Mouse (Mus musculus) gastrocnemius, postnatal 10 days (tissue): ENCODE results near the gene Dhx40. TPM values are rescaled to one million over a fixed set of nuclear protein-coding genes. Genes with fewer than 3 reads are reported as not detected.
"Not testable (repeated sequence)": the region's sequence is repeated elsewhere in the genome, so short reads cannot be mapped to it uniquely, and the experiment has no call there.

Source experiments
- DNase-seq: peaks from one replicate; pipeline ENCODE4 v3.0.0; 2021; ENCODE audit warnings: mixed read lengths
- total RNA-seq, 2 experiments: library from RNA; stranded (reverse); gene quantifications; 2 replicates each; pipeline ENCODE4 v1.2.3; 2021

Gene Dhx40
- total RNA-seq, 2 experiments from 2014 or later, result 12.9 to 14.2 TPM

DNA sequence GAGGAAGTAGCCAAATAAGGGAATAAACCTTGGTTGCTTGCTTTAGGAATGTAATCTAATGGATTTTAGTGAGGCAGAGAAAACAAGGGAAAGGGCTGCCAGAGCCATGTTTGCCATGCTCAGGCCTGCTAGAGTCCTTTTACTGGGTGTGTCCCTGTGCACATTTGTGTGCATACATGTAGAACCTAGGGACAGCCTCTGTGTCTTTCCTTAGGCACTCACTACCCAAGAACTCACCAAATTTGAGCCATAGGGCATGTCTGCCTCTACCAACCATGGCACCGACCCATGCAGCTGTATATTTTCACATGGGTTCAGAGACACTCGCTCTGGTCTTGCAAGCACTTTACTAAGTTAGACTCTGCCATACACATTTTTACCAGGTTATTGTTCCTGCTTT is 11.4 kb upstream of the Dhx40 start:
- DNase-seq, result no peak

DNA sequence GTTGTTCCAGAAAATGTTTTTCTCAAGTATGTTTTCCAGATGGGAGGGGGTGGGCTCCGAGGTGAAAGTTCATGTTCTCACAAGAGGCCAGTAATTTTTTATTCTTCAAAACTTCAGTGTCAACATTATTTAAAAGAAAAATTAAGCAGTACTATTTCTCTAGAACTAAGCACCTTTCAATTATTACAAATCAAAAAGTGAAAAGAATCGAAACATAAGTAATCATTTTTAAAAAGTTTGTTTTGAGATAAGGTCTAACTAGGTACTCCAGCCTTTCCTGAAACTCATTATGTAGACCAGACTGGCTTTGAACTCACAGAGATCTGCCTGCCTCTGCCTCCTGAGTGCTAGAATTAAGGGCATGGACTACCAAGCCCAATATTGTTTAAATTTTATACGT is 8.7 kb upstream of the Dhx40 start:
- DNase-seq, result not testable (repeated sequence)

DNA sequence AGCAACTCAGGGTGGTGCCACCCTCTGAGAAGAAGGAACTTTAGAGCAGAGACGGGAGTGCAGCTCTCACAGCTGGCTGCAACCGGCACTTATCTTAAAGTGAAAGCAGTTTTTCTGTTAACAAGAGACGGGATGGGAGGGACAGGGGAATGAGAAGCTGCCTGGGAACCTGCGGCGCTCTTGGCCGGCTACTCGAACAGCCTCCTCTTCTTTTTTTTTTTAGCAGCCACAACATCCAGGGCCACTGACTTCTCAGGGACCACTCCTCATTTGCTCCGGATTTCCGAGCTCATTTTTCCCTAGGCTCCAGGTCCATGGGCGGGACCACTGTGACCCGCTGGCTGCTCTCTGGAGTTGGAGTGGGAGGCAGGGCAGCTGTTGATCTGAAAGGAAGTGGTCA is 6.9 kb upstream of the Dhx40 start:
- not testable (repeated sequence) for DNase-seq

DNA sequence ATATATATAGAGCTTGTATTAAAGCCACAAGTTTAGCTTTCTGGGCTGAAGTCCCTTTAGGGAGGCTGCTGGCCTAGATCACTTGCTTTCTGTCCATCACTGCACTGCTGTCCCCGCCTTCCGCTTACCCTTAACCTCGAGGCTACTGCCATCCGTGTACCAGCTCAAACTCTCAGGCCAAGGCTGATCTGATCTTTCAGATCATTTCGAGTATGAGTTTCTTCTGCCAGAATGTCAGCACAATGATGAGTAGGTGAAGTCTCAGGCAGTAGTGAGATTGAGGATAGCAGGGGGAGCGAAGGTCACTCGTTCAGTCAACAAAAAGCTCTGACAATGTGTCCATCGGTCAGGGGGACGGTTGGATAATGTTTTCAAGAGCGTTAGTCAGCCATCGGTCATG is 5.7 kb upstream of the Dhx40 start:
- DNase-seq, result not testable (repeated sequence)

DNA sequence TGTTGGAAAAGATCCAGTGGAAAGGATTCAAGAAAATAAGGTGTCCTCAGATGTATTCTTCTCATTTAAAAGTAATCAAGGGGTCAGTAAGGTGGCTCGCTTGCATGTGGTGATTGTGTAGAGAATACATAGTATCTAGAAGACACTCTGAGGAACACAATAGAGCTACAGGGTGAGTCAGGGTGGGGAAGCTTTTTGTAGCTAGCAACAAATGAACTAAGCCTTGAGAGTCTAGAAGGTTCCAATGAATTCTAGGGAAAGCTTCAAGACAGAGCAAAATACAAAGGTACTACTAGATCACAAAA is 3.7 kb upstream of the Dhx40 start:
- no peak for DNase-seq

DNA sequence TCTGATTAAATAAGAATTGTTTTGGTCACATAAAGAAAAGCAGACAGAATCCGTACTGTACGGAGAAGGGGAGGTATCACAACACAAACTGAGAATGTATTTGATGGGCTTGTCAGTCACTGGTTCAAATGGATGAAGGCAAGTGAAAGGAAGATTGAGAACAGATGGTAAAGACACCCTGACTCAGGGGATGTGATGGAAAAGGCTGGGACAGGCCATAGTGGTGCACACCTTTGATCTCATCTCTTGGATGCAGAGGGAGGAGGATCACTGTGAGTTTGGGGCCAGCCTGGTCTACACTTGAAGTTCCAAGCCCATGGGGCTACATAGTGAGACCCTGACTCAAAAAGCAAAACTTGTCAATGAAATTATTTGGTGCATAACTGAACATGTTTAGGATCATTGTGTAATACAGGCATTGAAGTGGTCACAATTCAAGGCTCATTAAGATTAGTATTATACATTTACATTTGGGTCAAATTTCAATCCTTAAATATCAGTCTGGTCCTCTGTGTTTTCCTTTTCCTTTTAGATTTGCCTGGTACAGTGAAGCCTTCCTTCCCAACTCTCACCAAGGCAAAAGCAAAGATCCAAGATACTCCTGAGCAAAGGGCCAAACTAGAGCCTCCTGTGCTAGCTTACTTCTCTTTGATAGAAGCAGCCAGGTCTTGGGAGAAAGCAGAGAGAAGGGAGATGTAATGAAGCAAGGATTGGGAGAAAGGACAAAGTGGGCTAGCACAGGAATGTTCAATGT is 3.2 kb upstream of the Dhx40 start:
- no peak for DNase-seq

DNA sequence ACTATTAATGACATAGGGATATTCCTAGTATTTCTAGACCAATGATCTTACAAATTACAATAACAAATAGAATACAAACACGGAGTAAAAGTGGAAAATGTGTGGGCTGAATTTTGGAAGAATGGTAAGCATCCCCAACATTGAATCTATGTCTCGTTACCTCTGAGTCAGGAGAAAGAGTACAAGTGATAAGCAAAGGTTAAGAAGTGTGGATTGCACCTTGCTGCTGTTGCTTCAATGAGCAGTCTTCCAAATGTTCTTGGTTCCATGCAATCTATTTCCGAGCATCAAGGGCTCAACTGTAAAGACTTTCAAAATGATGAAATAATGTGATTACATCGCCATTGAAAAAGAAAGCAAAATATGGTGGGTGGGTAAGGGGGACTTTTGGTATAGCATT is 2.3 kb upstream of the Dhx40 start:
- no peak for DNase-seq

DNA sequence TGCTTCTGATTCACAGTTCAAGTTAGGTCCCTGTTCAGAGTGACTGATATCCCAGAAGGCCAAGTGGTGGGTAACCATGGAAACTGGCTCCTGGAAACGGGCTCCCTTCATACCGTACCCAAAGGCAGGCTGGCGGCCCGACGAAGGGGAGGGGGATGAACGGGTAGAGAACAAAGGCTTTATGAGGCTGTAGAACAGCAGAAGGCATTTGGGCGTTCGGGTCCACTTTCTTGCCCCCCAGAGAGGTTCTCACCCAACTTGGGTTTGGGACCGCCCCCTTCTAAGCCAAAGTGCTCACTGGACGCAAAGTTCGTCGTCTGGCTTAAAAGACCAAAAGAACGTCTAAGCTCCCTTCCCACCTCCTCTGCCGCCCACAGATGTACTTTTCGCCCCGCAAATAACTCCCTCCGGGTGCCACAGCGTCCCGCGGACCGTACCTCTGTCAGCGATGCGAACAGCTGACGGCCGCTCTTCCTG is 507 bp downstream of the Dhx40 start:
- DNase-seq, result peak; percentile 22

DNA sequence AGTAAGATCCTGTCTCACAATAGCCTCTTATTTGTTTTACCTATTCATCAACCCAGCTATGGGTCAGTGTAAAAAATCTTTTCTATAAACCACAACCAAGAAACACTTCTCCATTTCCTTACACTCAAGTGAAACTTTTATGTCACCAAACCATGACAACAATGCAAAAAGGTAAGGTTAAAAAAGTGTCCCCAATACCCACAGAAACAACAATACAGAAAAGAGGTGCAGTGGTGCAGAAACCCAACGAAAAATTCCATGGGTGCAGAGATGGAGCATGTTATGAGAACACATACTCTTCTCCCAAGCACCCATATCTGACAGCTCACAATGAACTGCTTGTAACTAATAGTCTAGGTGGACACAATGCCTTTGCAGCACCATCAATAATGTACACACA is 13.4 kb downstream of the Dhx40 start:
- DNase-seq, result no peak

DNA sequence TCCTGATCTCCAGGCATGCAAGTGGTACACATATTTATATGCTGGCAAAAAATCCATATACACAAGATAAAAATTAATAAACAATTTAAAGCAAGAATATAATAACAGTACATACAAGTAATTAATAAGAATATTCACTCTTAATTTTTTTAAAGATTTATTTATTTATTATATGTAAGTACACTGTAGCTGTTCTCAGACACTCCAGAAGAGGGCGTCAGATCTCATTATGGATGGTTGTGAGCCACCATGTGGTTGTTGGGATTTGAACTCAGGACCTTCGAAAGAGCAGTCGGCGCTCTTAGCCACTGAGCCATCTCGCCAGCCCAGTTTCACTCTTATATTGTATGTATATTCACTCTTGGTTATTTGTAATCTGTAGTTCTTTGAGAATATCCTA is 20.1 kb downstream of the Dhx40 start:
- DNase-seq, result not testable (repeated sequence)

DNA sequence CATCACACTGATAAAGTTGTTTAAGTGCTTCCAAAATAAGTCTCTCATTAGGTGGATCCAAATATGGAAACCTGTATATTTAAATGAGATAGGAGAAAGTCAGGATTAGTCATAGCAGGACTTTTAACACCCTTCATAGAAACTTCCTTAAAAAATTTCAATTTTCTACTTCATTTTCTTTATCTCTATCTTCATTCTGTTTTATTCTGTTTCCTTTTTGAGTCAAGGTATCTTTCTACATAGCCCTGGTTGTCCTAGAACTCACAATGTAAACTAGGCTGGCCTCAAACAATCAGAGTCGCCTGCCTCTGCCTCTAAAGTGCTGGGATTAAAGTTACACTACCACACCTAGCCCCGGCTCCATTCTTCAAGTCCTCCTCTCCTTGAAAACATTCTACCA is 21.8 kb downstream of the Dhx40 start:
- DNase-seq, result no peak

DNA sequence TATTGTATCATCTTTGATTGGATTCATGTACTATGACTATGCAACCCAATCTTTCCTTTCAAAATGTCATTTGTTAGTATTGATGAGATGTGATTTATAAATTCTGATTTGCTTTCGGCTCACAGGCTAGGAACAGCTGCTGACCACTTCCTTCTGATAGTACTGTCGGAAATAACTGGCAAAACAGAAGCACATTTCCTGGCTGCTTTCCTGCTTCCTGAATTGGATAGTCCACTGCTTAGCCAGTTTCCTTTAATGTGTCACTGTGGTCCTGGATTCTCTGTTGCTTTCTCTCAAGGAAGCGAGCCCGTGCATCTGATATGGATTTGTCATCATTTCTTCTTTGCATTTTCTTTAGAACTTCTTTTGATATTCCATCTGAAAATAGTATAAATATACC is 37.7 kb downstream of the Dhx40 start:
- no peak for DNase-seq

DNA sequence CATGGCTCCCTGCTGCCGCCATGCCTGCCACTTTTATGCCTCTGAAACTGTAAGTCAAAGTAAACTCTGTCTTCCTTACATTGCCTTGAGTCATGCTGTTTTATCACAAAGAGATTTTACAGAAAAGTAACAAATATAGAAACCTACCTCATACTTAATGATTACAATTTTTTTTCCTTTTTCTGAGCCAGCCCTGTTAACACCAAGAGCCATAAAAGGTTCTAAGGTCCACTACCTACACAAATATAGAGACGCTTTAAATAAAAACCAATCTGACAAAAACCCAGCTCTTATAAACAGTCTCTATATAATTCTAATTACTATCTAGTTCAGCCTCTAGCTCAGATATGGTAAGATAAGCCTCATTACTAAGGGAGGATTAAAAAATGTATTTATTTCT is 43.0 kb downstream of the Dhx40 start:
- no peak for DNase-seq

DNA sequence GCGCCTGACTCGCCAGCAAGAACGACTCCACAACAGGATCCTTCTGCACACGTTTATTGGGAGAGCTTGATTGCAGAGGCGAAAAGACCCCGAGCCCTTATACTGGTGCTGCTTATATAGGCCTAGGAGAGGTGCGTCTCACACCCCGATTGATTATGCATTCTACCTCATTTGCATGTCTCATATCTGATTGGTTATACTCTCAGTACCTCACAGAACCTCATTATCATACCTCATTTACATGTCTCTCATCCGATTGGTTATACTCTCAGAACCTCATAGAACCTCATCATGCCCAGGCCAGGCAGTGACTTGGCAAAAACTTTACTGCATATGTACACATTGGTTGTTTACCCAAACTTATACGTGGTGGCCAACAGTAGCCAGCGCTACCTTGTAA is 44.4 kb downstream of the Dhx40 start:
- DNase-seq, result not testable (repeated sequence)

DNA sequence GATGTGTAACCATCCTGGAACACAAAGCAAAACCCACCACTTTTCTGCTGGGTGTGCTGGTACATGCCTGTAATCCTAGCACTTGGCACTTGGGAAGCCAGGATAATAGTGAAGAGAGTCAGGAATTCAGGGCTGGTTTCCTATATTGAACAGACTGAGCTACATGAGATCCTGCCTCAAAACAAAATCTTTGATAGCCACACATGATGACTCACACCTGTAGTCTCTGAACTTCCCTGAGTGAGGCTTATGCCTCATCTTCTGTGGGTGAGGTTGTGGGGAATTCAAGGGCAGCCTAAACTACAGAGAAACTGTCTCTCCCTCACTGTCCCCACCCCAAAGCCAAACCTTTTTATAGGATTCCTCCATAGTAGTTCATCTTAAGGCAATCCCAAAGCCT is 47.2 kb downstream of the Dhx40 start:
- DNase-seq, result no peak

DNA sequence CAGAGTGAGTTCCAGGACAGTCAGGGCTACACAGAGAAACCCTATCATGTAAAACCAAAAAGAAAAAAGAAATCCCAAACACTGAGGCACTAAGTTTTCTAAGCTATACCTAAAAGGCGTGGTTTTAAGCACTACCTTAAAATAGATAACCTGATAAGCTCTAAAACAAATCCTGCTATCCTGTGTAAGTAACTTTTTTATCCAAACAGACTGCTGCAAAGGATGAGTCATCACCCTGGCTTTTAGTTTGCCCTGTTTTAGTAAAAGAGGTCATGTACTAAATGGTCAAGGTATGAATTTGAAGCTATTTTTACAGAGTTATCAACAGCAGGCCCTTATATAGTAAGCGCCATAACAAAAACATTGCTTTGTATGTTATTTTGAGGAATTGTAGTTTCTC is 47.7 kb downstream of the Dhx40 start:
- DNase-seq, result no peak

DNA sequence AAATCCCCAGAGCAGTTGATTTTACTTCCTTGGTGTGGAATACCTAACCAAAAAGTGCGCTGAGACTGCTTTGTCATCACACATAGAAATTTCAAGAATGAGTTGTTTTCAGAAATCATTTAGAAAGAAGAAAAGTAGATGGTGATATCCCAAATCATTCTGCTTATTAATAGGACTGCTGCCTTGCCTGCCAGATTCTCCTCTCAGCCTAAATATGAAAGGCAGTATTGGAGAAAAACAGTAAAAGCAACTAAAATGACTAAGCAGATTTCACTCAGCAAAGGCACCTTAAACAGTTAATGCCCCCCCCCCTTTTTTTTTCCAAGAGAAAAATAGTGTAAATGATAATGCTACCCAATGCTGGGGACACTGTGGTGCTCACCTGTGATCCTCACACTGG is 48.3 kb downstream of the Dhx40 start:
- no peak for DNase-seq

DNA sequence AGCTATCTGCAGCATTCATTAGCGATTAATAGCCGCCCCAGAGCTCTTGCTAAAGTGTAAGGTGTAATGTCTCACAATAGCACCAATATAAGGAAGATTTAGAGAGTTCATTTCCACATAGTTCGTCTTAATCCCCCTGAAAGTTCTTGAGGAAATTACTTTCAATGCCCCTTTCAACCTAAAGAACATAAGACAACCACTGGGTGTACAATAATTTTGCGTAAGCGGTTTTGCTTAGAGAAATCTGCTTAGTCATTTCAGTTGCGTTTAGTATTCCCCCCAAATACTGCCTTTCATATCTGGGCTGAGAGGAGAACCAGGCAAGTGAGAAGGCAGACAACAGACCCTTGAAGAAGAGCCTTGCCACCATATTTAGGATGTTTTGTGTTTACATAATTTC is 49.0 kb downstream of the Dhx40 start:
- no peak for DNase-seq

DNA sequence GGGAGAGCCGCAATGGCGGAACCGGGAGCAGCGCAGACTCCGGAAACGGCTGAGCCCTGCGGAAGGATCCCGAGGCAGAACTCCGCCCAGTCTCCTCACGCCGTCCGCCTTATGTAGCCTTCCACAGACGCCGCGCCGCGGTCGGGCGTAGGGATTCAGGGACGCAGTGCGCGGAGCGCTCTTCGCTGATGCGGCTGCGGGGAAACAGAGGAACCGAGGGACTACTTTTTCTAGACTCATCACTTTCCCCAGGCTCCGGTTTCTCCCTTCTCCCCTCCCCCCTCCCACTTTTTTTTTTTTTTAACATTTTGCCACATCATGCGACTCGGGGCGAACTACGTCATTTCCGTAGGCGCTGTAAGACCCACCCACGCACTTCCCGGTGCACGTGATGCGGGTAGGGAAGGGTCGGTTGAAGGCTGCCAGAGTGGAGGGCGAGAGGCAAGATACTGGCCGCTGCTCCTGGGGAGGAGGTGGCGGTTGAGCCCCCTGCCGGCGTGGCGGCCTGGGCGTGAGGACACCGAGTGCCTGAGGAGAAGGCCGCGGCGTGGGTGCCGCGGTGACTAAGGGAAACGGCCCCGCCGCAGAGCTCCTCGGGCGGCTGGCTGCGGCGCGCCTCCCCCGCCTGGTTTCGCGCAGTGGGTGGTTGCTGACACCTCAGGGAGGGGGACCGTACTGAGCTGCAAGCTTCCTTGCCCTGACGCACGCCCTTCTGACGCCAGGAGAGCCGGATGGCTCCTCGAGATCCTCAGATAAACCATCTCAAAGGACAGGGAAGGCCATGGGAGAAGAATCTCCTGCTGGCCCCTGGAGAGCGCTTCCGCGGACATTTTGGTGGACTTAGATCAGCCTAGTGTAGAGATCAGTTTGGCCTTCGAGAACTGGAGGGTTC is 49.8 kb downstream of the Dhx40 start, which contains the start of gene Cltc:
TSS of gene Cltc (minus strand) at position 86 of the 892 bp plus-strand sequence.
- DNase-seq, result peak; percentile 93

DNA sequence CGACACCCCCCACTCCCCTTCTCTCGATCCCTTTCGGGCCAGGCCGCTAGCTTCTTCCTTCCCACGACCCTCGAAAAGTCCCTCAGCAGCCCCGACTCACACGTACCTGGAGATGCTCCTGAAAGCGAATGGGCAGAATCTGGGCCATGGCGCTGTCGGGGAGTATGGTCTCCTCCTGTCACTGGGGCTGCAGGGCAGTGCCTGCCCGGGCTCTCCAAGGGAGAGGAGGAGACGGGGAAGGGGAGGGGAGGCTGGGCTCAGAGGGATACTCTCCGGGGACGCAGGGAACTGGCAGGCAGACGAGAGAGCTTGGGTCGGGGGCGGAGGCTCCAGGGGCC is 50.4 kb downstream of the Dhx40 start:
- no peak for DNase-seq

DNA sequence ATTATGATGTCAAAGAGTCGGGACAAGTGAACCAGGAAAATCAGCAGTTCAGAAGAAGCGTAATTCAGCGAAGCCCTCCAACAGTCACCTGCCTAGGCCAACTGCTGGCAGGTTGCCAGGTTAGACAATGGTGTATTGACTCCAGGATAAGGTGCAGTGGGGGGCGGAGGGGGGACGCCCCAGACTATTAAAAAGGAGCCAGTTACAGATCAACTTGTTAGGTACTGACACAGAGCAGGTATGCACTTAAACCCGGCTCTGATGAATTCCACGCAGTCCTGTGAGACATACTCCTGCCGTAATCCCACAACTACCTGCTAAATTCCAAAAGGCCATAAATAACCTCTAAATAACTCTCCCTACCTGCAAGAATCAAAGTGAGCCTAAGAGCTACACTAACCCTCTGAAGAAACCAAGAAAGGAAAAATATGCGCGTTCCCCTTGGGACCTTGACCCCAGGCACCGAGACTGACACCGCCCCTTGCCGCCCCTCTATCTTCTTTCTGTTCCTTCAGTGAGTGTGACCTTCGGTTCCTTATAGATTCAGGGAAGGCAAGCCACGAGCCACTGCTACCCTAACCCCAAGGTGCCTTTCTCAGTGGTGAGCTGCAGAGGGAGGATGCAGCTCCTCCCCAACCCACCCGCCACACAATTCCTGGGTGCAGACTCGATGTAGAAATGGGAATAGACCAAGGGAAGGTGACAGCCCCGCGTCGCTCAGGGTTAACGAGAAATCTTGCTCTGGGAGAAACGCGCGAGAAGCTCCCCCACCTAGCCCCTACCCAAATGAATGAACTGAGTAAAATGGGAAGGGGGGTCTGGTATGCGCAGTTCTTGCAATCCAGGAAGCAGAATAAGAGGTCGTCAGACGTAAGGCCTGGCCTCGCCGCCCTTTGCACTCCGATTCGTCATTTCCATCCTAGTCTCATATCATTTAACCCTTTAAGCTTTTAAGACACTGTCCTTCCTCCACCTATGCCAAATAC is 51.1 kb downstream of the Dhx40 start:
- DNase-seq, result peak; percentile 54

DNA sequence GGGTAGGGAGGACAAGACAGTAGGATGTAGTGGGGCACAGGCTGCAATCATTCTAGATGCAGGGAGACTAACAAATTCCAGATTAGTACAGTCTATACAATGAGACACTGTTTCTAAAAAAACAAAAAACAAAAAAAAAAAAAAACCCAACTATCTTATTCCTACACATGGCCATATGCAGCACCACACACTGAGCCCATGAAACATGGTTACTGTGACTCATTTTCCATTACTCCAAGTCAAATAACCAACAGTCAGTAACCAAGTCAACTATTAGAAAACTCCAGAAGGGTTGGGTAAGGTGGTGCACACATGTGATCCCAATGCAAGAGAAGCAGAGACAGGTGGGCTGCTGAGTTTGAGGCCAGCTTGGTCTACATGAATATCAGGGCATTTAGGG is 55.1 kb downstream of the Dhx40 start:
- DNase-seq, result no peak

DNA sequence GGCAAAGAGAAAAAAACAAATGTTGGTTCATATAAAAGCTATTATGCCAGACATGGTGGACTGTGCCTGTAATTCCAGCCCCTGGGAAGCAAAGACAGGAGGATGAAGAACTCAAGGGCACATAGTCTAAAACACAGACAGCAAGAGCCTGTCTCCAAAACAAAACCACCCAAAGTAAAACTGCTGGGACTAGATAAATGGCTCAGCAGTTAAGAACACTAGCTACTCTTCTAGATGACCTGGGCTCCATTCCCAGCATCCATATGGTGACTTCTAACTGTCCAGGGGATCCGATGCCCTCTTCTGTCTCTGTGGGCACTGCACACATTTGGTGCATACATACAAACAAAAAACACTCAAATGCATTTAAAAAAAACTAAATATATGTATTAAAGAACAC is 56.5 kb downstream of the Dhx40 start:
- no peak for DNase-seq
